Mouse (Mus musculus) common myeloid progenitor, adult 5-6 weeks (primary cell): Measurements from ENCODE around the gene Prrt2. TPM values are rescaled to one million over a fixed set of nuclear protein-coding genes. Genes with fewer than 3 reads are reported as not detected.

ENCODE experiments used
- ATAC-seq: replicated peaks from 2 replicates; pipeline ENCODE4 v1.8.0; 2016; ENCODE audit warnings: low read depth, mild to moderate bottlenecking, moderate TSS enrichment, inconsistent platforms; ENCODE audit not compliant: poor library complexity, severe bottlenecking
- total RNA-seq: library from RNA; stranded (forward); fragments of 200-1000, 187-1606 nt; gene quantifications from 2 replicates; pipeline ENCODE4 v1.2.3, GENCODE M21; 2017

The Prrt2 gene
- total RNA-seq, 1 experiment from 2014 or later = 1.3 TPM

- peak; percentile 95 for ATAC-seq
These were observed 12.6 kb downstream of the Prrt2 start for GRCm38 (mm10) chr7:127008239-127009019.

GRCm38 (mm10) chr7:127007313-127008024, 13.5 kb downstream of the Prrt2 start:
- no peak for ATAC-seq

GRCm38 (mm10) chr7:127004122-127004875, 16.7 kb downstream of the Prrt2 start:
- no peak for ATAC-seq

GRCm38 (mm10) chr7:127003620-127004019, 17.4 kb downstream of the Prrt2 start:
- ATAC-seq = no peak

- no peak for ATAC-seq
These were observed 21.4 kb downstream of the Prrt2 start for GRCm38 (mm10) chr7:126999568-126999967.

GRCm38 (mm10) chr7:126996449-126996848, 24.6 kb downstream of the Prrt2 start:
- ATAC-seq = no peak

- ATAC-seq = no peak
These were observed 32.2 kb downstream of the Prrt2 start for GRCm38 (mm10) chr7:126988816-126989215.

GRCm38 (mm10) chr7:126986319-126986718, 34.7 kb downstream of the Prrt2 start:
- peak; percentile 60; the same call in 1 of the 2 replicates for ATAC-seq

- ATAC-seq = no peak
These were observed 36.2 kb downstream of the Prrt2 start for GRCm38 (mm10) chr7:126984667-126985444.

- ATAC-seq = no peak
These were observed 37.9 kb downstream of the Prrt2 start for GRCm38 (mm10) chr7:126983113-126983512.

GRCm38 (mm10) chr7:126982054-126982453, 39.0 kb downstream of the Prrt2 start:
- no peak for ATAC-seq

- ATAC-seq = no peak
These were observed 39.4 kb downstream of the Prrt2 start for GRCm38 (mm10) chr7:126981601-126982000.

GRCm38 (mm10) chr7:126978841-126979240, 42.2 kb downstream of the Prrt2 start:
- ATAC-seq = no peak

- no peak for ATAC-seq
These were observed 44.0 kb downstream of the Prrt2 start for GRCm38 (mm10) chr7:126976878-126977459.

GRCm38 (mm10) chr7:126975950-126976866, 44.8 kb downstream of the Prrt2 start, which contains the start of gene Cdiptos:
Gene Cdiptos (minus strand): TSS chr7:126976098.
- peak; percentile 95 for ATAC-seq

- ATAC-seq = no peak
These were observed 45.3 kb downstream of the Prrt2 start, which contains the start of gene Cdipt for GRCm38 (mm10) chr7:126975893-126975949. Gene Cdipt (plus strand): TSS chr7:126975914.

GRCm38 (mm10) chr7:126975493-126975892, 45.5 kb downstream of the Prrt2 start:
- 0 out of 2 replicates have a peak, but pooled peaks have one; percentile 31 for ATAC-seq
